Mouse (Mus musculus) neural tube, embryonic 14.5 days (tissue): ENCODE data around the gene Stau1. TPM values are rescaled to one million over a fixed set of nuclear protein-coding genes. Genes with fewer than 3 reads are reported as not detected.
"Not testable (repeated sequence)": the region's sequence is repeated elsewhere in the genome, so short reads cannot be mapped to it uniquely, and the experiment has no call there.

Source experiments
- ATAC-seq: fragments of 200-750 bp; cut with Nextera tagmentation; 2 replicates; pipeline ENCODE4 v1.8.0; 2017; ENCODE audit warnings: low read depth, mild to moderate bottlenecking, moderate TSS enrichment, moderate library complexity
- H3K27ac ChIP-seq: fragments of 300-500 bp; sonication (generic); 2 replicates; pipeline ENCODE4 v1.5.1; 2014; ENCODE audit warnings: low read depth, mild to moderate bottlenecking, control low read depth, low read length, moderate library complexity, mixed read lengths
- H3K27me3 ChIP-seq: fragments of 300-500 bp; sonication (generic); 2 replicates; pipeline ENCODE4 v1.6.1; 2014; ENCODE audit warnings: low read length; ENCODE audit not compliant: control insufficient read depth, insufficient read depth
- H3K36me3 ChIP-seq: fragments of 300-500 bp; sonication (generic); 2 replicates; pipeline ENCODE4 v1.6.1; 2014; ENCODE audit warnings: low read length, mixed read lengths; ENCODE audit not compliant: control insufficient read depth, insufficient read depth
- H3K4me1 ChIP-seq: fragments of 300-500 bp; sonication (generic); 2 replicates; pipeline ENCODE4 v1.6.1; 2014; ENCODE audit warnings: low read length; ENCODE audit not compliant: control insufficient read depth, insufficient read depth
- H3K4me2 ChIP-seq: fragments of 300-500 bp; sonication (generic); 2 replicates; pipeline ENCODE4 v1.6.1; 2014; ENCODE audit warnings: mild to moderate bottlenecking, low read depth, low read length, control low read depth
- H3K4me3 ChIP-seq: fragments of 300-500 bp; sonication (generic); 2 replicates; pipeline ENCODE4 v1.5.1; 2014; ENCODE audit warnings: low read depth, low read length, control low read depth, mixed read lengths
- H3K9ac ChIP-seq: fragments of 300-500 bp; sonication (generic); replicated peaks from 2 replicates; pipeline ENCODE4 v1.6.1; 2014; ENCODE audit warnings: low read depth, mild to moderate bottlenecking, control low read depth, low read length, mixed read lengths
- H3K9me3 ChIP-seq: fragments of 300-500 bp; sonication (generic); 2 replicates; pipeline ENCODE4 v1.6.1; 2016; ENCODE audit warnings: low read length; ENCODE audit not compliant: control insufficient read depth
- WGBS: fragments of 180-500 bp; shearing (Covaris S2); extraction: QIAGEN DNeasy Blood & Tissue Kit; methylation state at CpG from one replicate; pipeline ENCODE4 v1.1.7; 2014; 5-methylcytosine and 5-hydroxymethylcytosine counted together
- polyA plus RNA-seq: library from polyadenylated mRNA; unstranded; fragments of >200 nt; fragmentation: Nextera tagmentation; extraction: Ambion mirVana; gene quantifications from 2 replicates; pipeline ENCODE4 v1.2.1, GENCODE M21; 2014

The Stau1 gene
- polyA plus RNA-seq, 1 experiment from 2014 or later = 104 TPM

- peak overlapping the region; percentile 78 for H3K9ac ChIP-seq
- 0% methylated on average over 21 of the region's 21 CpGs for WGBS
- ATAC-seq = peak; percentile 73; the same call in 1 of the 2 replicates
- no peak overlapping the region for H3K27ac ChIP-seq
- peaks cover 11% of the 10 kb centered on the region; the same call in 1 of the 2 replicates for H3K4me1 ChIP-seq
- H3K4me3 ChIP-seq = peak overlapping the region; percentile 80
- no peaks in the 10 kb centered on the region for H3K27me3 ChIP-seq
- no peaks in the 10 kb centered on the region for H3K9me3 ChIP-seq
- H3K36me3 ChIP-seq = peaks cover 12% of the 10 kb centered on the region
- peak overlapping the region; percentile 94 for H3K4me2 ChIP-seq
These were observed 19.3 kb upstream of the Stau1 start for GRCm38 (mm10) chr2:167015382-167015718.

GRCm38 (mm10) chr2:167014702-167015381 lies 18.7 kb upstream of the Stau1 start, which contains the start of gene Ddx27:
Gene Ddx27 (plus strand): TSS chr2:167015193.
- Histone ChIP-seq H3K9ac (peak within 1 kb of the TSS; percentile 78), H3K9me3 (no peaks in the 10 kb centered on the region), H3K4me3 (peak within 1 kb of the TSS; percentile 80), H3K36me3 (peaks cover 7% of the 10 kb centered on the region), H3K27me3 (no peaks in the 10 kb centered on the region), H3K4me2 (peak within 1 kb of the TSS; percentile 94), H3K27ac (peak within 1 kb of the TSS; percentile 78), H3K4me1 (peaks cover 11% of the 10 kb centered on the region; the same call in 1 of the 2 replicates)
- WGBS = 2% methylated on average over 37 of the region's 37 CpGs
- peak; percentile 93 for ATAC-seq

- Histone ChIP-seq H3K4me2 (no peak overlapping the region), H3K4me1 (peaks cover under 1% of the 10 kb centered on the region; the same call in 1 of the 2 replicates), H3K4me3 (no peak overlapping the region), H3K27me3 (no peaks in the 10 kb centered on the region), H3K36me3 (no peaks in the 10 kb centered on the region), H3K9me3 (no peaks in the 10 kb centered on the region), H3K27ac (no peak overlapping the region), H3K9ac (no peak overlapping the region)
- no peak for ATAC-seq
- WGBS = 94% methylated on average over 3 of the region's 3 CpGs
These were observed 14.4 kb upstream of the Stau1 start for GRCm38 (mm10) chr2:167010546-167010945.

- WGBS = 86% methylated on average over 4 of the region's 4 CpGs
- H3K27ac ChIP-seq = no peak overlapping the region
- H3K9me3 ChIP-seq = no peaks in the 10 kb centered on the region
- no peak overlapping the region for H3K9ac ChIP-seq
- H3K4me1 ChIP-seq = no peaks in the 10 kb centered on the region
- no peak overlapping the region for H3K4me3 ChIP-seq
- no peak for ATAC-seq
- H3K27me3 ChIP-seq = no peaks in the 10 kb centered on the region
- H3K4me2 ChIP-seq = no peak overlapping the region
- H3K36me3 ChIP-seq = no peaks in the 10 kb centered on the region
These were observed 13.4 kb upstream of the Stau1 start for GRCm38 (mm10) chr2:167009483-167009882.

- H3K4me2 ChIP-seq, H3K27me3 ChIP-seq, ATAC-seq, H3K4me3 ChIP-seq, H3K27ac ChIP-seq, H3K36me3 ChIP-seq, H3K4me1 ChIP-seq, H3K9ac ChIP-seq, H3K9me3 ChIP-seq: not testable (repeated sequence)
- WGBS = 84% methylated on average over 4 of the region's 4 CpGs
These were observed 11.5 kb upstream of the Stau1 start for GRCm38 (mm10) chr2:167007565-167007964.

- Histone ChIP-seq H3K27ac (no peak overlapping the region), H3K4me3 (no peak overlapping the region), H3K9me3 (no peaks in the 10 kb centered on the region), H3K36me3 (no peaks in the 10 kb centered on the region), H3K4me1 (no peaks in the 10 kb centered on the region), H3K27me3 (no peaks in the 10 kb centered on the region), H3K9ac (no peak overlapping the region), H3K4me2 (no peak overlapping the region)
- 75% methylated on average over 13 of the region's 13 CpGs for WGBS
- no peak for ATAC-seq
These were observed 10.9 kb upstream of the Stau1 start for GRCm38 (mm10) chr2:167007001-167007491.

- no peak for ATAC-seq
- Histone ChIP-seq H3K9ac (no peak overlapping the region), H3K4me2 (no peak overlapping the region), H3K27me3 (no peaks in the 10 kb centered on the region), H3K27ac (no peak overlapping the region), H3K4me3 (no peak overlapping the region), H3K36me3 (no peaks in the 10 kb centered on the region), H3K9me3 (no peaks in the 10 kb centered on the region), H3K4me1 (no peaks in the 10 kb centered on the region)
- 82% methylated on average over 2 of the region's 2 CpGs for WGBS
These were observed 10.3 kb upstream of the Stau1 start for GRCm38 (mm10) chr2:167006355-167006754.

- H3K4me1 ChIP-seq = no peaks in the 10 kb centered on the region
- 48% methylated on average over 8 of the region's 8 CpGs for WGBS
- no peaks in the 10 kb centered on the region for H3K36me3 ChIP-seq
- no peak overlapping the region for H3K4me2 ChIP-seq
- H3K27ac ChIP-seq = no peak overlapping the region
- H3K4me3 ChIP-seq = no peak overlapping the region
- no peaks in the 10 kb centered on the region for H3K9me3 ChIP-seq
- no peaks in the 10 kb centered on the region for H3K27me3 ChIP-seq
- H3K9ac ChIP-seq = no peak overlapping the region
- ATAC-seq = no peak
These were observed 8.2 kb upstream of the Stau1 start for GRCm38 (mm10) chr2:167004099-167004854.

- no peak overlapping the region for H3K4me3 ChIP-seq
- no peak for ATAC-seq
These were observed 5.4 kb upstream of the Stau1 start for GRCm38 (mm10) chr2:167001486-167001885.

More at GRCm38 (mm10) chr2:167001486-167001885, 5.4 kb upstream of the Stau1 start:
- H3K9ac ChIP-seq = no peak overlapping the region
- 82% methylated on average over 9 of the region's 9 CpGs for WGBS
- no peaks in the 10 kb centered on the region for H3K27me3 ChIP-seq
- no peak overlapping the region for H3K4me2 ChIP-seq
- no peaks in the 10 kb centered on the region for H3K9me3 ChIP-seq
- no peak overlapping the region for H3K27ac ChIP-seq
- H3K36me3 ChIP-seq = no peaks in the 10 kb centered on the region
- H3K4me1 ChIP-seq = peaks cover 3% of the 10 kb centered on the region
